Comparison of ENCODE assay signal across 23 mouse cellular contexts in the genomic region with DNA sequence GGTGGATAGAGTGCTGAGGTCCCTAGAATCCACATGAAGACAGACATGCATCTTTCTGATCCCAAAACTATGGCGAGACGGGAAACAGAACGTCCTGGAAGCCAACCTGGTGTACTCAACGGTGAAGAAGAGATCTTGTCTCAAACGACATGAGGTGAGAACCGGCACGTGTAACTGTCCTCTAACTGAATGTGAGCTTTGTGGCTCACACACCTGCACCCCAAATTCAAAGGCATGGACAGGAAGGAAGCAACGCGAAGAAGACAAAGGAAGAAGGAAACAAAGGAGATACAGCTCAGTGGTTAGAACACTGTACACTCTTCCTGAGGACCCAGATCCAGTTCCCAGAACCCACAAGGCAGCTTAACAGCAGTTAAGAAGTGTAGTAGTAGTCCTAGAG. TPM values are rescaled to one million over a fixed set of nuclear protein-coding genes. Genes with fewer than 3 reads are reported as not detected.
DNase-seq lines count a peak whose midpoint lies in the region; ATAC-seq lines count a peak whose summit lies in the region.
"Had no signal": no experiment of that assay in that cellular context is flagged by ENCODE, and none has a peak within 500 bp of the region (broad histone marks: within the 10 kb centered on the region; RNA-seq: fewer than 3 reads in every experiment).

No protein-coding gene starts in this region.

- H3K9ac ChIP-seq in midbrain, embryonic 11.5 days (ENCODE audit: low read length): no peak overlapping the region
- H3K9ac ChIP-seq: forebrain, embryonic 13.5 days; hindbrain, embryonic 14.5 days; intestine, embryonic 15.5 days; midbrain, embryonic 12.5 days; neural tube, embryonic 13.5 days had no signal

- H3K4me3 ChIP-seq in megakaryocyte, embryonic 14.5 days (replicated peaks): peak overlapping the region; percentile 14
- no peak overlapping the region for H3K4me3 ChIP-seq in midbrain, embryonic 11.5 days (ENCODE audit: low read depth, low read length)
- H3K4me3 ChIP-seq: embryonic facial prominence, embryonic 10.5 days; forebrain, embryonic 13.5 days; intestine, embryonic 15.5 days; midbrain, embryonic 12.5 days; neural tube, embryonic 13.5 days had no signal

- peaks cover 50% of the 10 kb centered on the region for H3K4me1 ChIP-seq in megakaryocyte, embryonic 14.5 days
- no peaks in the 10 kb centered on the region for H3K4me1 ChIP-seq in midbrain, embryonic 11.5 days (ENCODE audit: control insufficient read depth, insufficient read depth, low read length)
- H3K4me1 ChIP-seq: forebrain, embryonic 13.5 days had no signal

- no peaks in the 10 kb centered on the region for H3K36me3 ChIP-seq in megakaryocyte, embryonic 14.5 days (replicated peaks; ENCODE audit: low read length)
- H3K36me3 ChIP-seq in midbrain, embryonic 11.5 days (ENCODE audit: control insufficient read depth, insufficient read depth, low read length): no peaks in the 10 kb centered on the region
- H3K36me3 ChIP-seq: embryonic facial prominence, embryonic 10.5 days; G1E; intestine, embryonic 15.5 days; midbrain, embryonic 12.5 days; neural tube, embryonic 13.5 days had no signal

- no peak overlapping the region for H3K4me2 ChIP-seq in midbrain, embryonic 11.5 days
- H3K4me2 ChIP-seq: forebrain, embryonic 13.5 days; hindbrain, embryonic 14.5 days; intestine, embryonic 15.5 days; liver, embryonic 11.5 days; midbrain, embryonic 12.5 days; neural tube, embryonic 13.5 days had no signal

- DNase-seq in T-cell, adult 2 months (ENCODE audit: low spot score): peak; percentile 25
- DNase-seq in thymus, adult 18-20 months: peak; percentile 66 to 83
- peak; percentile 66 for DNase-seq in thymus, postnatal 4 days
- DNase-seq in midbrain, embryonic 11.5 days (ENCODE audit: low spot score, missing footprints): no peak
- DNase-seq in urinary bladder, postnatal 36 days (ENCODE audit: low spot score in 2 of 2): no peak
- DNase-seq: adrenal gland, postnatal 25 days; cerebellum, adult 2 months; gastrocnemius, postnatal 25 days; kidney, adult 9 months; kidney, postnatal 36 days; lung, adult 2 months; lung, postnatal 36 days; right cerebral cortex, adult 18-20 months had no signal

- 90% methylated on average over 9 of the region's 9 CpGs for WGBS in midbrain, embryonic 11.5 days

- H3K27me3 ChIP-seq in megakaryocyte, embryonic 14.5 days (replicated peaks): peaks cover 28% of the 10 kb centered on the region
- H3K27me3 ChIP-seq in midbrain, embryonic 11.5 days (ENCODE audit: control insufficient read depth, insufficient read depth, low read length): no peaks in the 10 kb centered on the region
- H3K27me3 ChIP-seq: forebrain, embryonic 13.5 days; intestine, embryonic 15.5 days; midbrain, embryonic 12.5 days; neural tube, embryonic 13.5 days had no signal

- ATAC-seq in megakaryocyte, adult 5-6 weeks (ENCODE audit: poor library complexity, severe bottlenecking): no peak
- no peak for ATAC-seq in midbrain, embryonic 11.5 days (ENCODE audit: low FRiP score)
- ATAC-seq: forebrain, embryonic 13.5 days; intestine, embryonic 15.5 days had no signal

- 0 out of 2 replicates have a peak, but pooled peaks cover 2% of the 10 kb centered on the region for H3K9me3 ChIP-seq in megakaryocyte, embryonic 14.5 days
- H3K9me3 ChIP-seq in midbrain, embryonic 11.5 days (ENCODE audit: control insufficient read depth, low read length): no peaks in the 10 kb centered on the region
- H3K9me3 ChIP-seq: embryonic facial prominence, embryonic 10.5 days; forebrain, embryonic 13.5 days; G1E; intestine, embryonic 15.5 days; midbrain, embryonic 12.5 days; neural tube, embryonic 13.5 days had no signal

- no peak overlapping the region for H3K27ac ChIP-seq in midbrain, embryonic 11.5 days (ENCODE audit: low read depth, low read length)
- H3K27ac ChIP-seq: embryonic facial prominence, embryonic 10.5 days; forebrain, embryonic 13.5 days; hindbrain, embryonic 14.5 days; intestine, embryonic 15.5 days; midbrain, embryonic 12.5 days; neural tube, embryonic 13.5 days had no signal

RNA-seq across cellular contexts. Expression of gene Cdkn2aipnl, which starts 17.5 kb away (rescaled TPM):
- polyA plus RNA-seq in megakaryocyte, embryonic 14.5 days (2012; ENCODE audit: insufficient read depth, low replicate concordance): 17.5 and 17.7 TPM in 2 replicates
- total RNA-seq in megakaryocyte, adult 5-6 weeks (2015): 66.6 and 70.7 TPM in 2 replicates
- total RNA-seq in megakaryocyte, adult 5-6 weeks (2017): 40.5 and 41.5 TPM in 2 replicates
- 141 and 142 TPM in 2 replicates for polyA plus RNA-seq in midbrain, embryonic 11.5 days (2014; fragmentation: Nextera tagmentation; extraction: Ambion mirVana)

RNA-seq across cellular contexts. Expression of gene Ube2b, which starts 50.6 kb away (rescaled TPM):
- 39.2 and 171 TPM in 2 replicates for polyA plus RNA-seq in megakaryocyte, embryonic 14.5 days (2012; ENCODE audit: insufficient read depth, low replicate concordance)
- total RNA-seq in megakaryocyte, adult 5-6 weeks (2015): 110 and 123 TPM in 2 replicates
- total RNA-seq in megakaryocyte, adult 5-6 weeks (2017): 86.9 and 99.1 TPM in 2 replicates
- polyA plus RNA-seq in midbrain, embryonic 11.5 days (2014; fragmentation: Nextera tagmentation; extraction: Ambion mirVana): 192 and 214 TPM in 2 replicates

RNA-seq across cellular contexts. Expression of gene Cdkl3, which starts 54.1 kb away (rescaled TPM):
- polyA plus RNA-seq in megakaryocyte, embryonic 14.5 days (2012; ENCODE audit: insufficient read depth, low replicate concordance): 1.3 TPM in 1 of 2 replicates, not detected in the other
- total RNA-seq in megakaryocyte, adult 5-6 weeks (2015): 1.7 and 2.3 TPM in 2 replicates
- total RNA-seq in megakaryocyte, adult 5-6 weeks (2017): 2.7 and 10.0 TPM in 2 replicates
- 11.0 and 16.6 TPM in 2 replicates for polyA plus RNA-seq in midbrain, embryonic 11.5 days (2014; fragmentation: Nextera tagmentation; extraction: Ambion mirVana)

Comparison
In these comparisons a context has a peak if more than half of its experiments do, and no peak if none do; other contexts are left out.
1. DNase-seq: peak in T-cell, adult 2 months (single experiment), thymus, adult 18-20 months (2 of 2) and thymus, postnatal 4 days (single experiment); none in midbrain, embryonic 11.5 days (single experiment) and urinary bladder, postnatal 36 days (0 of 2).